In genomic region chr3:51234752-51235055, GRCm38 (mm10) we compare ENCODE assay signal across 8 mouse cellular contexts. TPM values are rescaled to one million over a fixed set of nuclear protein-coding genes. Genes with fewer than 3 reads are reported as not detected.
DNase-seq lines count a peak whose midpoint lies in the region; ATAC-seq and TF ChIP-seq lines count a peak whose summit lies in the region.

No protein-coding gene starts in this region.

- DNase-seq in heart, adult 18-20 months = no peak
- no peak for DNase-seq in limb, embryonic 14.5 days (ENCODE audit: low spot score)
- no peak for DNase-seq in adrenal gland, adult (ENCODE audit: inconsistent age in 2 of 2, low spot score in 1 of 2)
- no peak for DNase-seq in thymus, postnatal 36 days
- no peak for DNase-seq in cerebellum, postnatal 4 days (ENCODE audit: low spot score in 2 of 2)

- H3K4me3 ChIP-seq in heart, embryonic 13.5 days = no peak overlapping the region
- 0 out of 2 replicates have a peak overlapping the region, but pooled peaks have one; percentile 26 for H3K4me3 ChIP-seq in E14TG2a.4 (replicated peaks; ENCODE audit: low read length)
- no peak overlapping the region for H3K4me3 ChIP-seq in forebrain, embryonic 15.5 days
- H3K4me3 ChIP-seq in limb, embryonic 14.5 days (replicated peaks; ENCODE audit: low read length) = no peak overlapping the region

- peak overlapping the region; percentile 52 for H3K4me2 ChIP-seq in heart, embryonic 13.5 days
- no peak overlapping the region for H3K4me2 ChIP-seq in forebrain, embryonic 15.5 days (replicated peaks)
- H3K4me2 ChIP-seq in limb, embryonic 14.5 days (replicated peaks; ENCODE audit: low read depth, low read length, severe bottlenecking) = no peak overlapping the region

- peak overlapping the region; percentile 96; the same call in 1 of the 2 replicates for H3K27ac ChIP-seq in heart, embryonic 13.5 days (replicated peaks)
- H3K27ac ChIP-seq in forebrain, embryonic 15.5 days (replicated peaks) = no peak overlapping the region
- no peak overlapping the region for H3K27ac ChIP-seq in limb, embryonic 14.5 days (replicated peaks; ENCODE audit: low read depth, low read length)

- no peak for TF ChIP-seq POLR2A in limb, embryonic 14.5 days (IDR thresholded peaks at IDR 0.05; ENCODE audit: borderline replicate concordance, extremely low read depth, insufficient read depth, insufficient read length)

- TF ChIP-seq CTCF in E14TG2a.4 (conservative IDR thresholded peaks at IDR 0.05; ENCODE audit: low read length) = no peak

- WGBS in heart, embryonic 13.5 days = 68% methylated on average over 5 of the region's 5 CpGs
- 70% methylated on average over 5 of the region's 5 CpGs for WGBS in forebrain, embryonic 15.5 days
- 76% methylated on average over 5 of the region's 5 CpGs for WGBS in limb, embryonic 14.5 days

- H3K27me3 ChIP-seq in heart, embryonic 13.5 days (replicated peaks) = no peaks in the 10 kb centered on the region
- no peaks in the 10 kb centered on the region for H3K27me3 ChIP-seq in E14TG2a.4 (ENCODE audit: insufficient read depth, low read length)
- H3K27me3 ChIP-seq in forebrain, embryonic 15.5 days = no peaks in the 10 kb centered on the region
- H3K27me3 ChIP-seq in limb, embryonic 14.5 days (ENCODE audit: control insufficient read depth, insufficient read depth, low read length) = no peaks in the 10 kb centered on the region

- peaks cover 64% of the 10 kb centered on the region for H3K4me1 ChIP-seq in heart, embryonic 13.5 days
- peaks cover 93% of the 10 kb centered on the region for H3K4me1 ChIP-seq in E14TG2a.4 (replicated peaks; ENCODE audit: low read depth, low read length)
- H3K4me1 ChIP-seq in forebrain, embryonic 15.5 days = 0 out of 2 replicates have a peak, but pooled peaks cover 7% of the 10 kb centered on the region
- H3K4me1 ChIP-seq in limb, embryonic 14.5 days (ENCODE audit: control insufficient read depth, insufficient read depth, low read length) = no peaks in the 10 kb centered on the region; the same call in 1 of the 2 replicates

- ATAC-seq in heart, embryonic 13.5 days (ENCODE audit: extremely low read depth, insufficient number of reproducible peaks, low FRiP score, low TSS enrichment) = no peak
- ATAC-seq in forebrain, embryonic 15.5 days (replicated peaks) = peak; percentile 60
- ATAC-seq in limb, embryonic 14.5 days (ENCODE audit: low FRiP score, low read depth) = 0 out of 2 replicates have a peak, but pooled peaks have one; percentile 1

- H3K9ac ChIP-seq in heart, embryonic 13.5 days = no peak overlapping the region; the same call in 1 of the 2 replicates
- no peak overlapping the region for H3K9ac ChIP-seq in forebrain, embryonic 15.5 days (replicated peaks)
- H3K9ac ChIP-seq in limb, embryonic 14.5 days (ENCODE audit: low read depth, low read length, severe bottlenecking) = no peak overlapping the region

- H3K9me3 ChIP-seq in heart, embryonic 13.5 days = no peaks in the 10 kb centered on the region
- H3K9me3 ChIP-seq in E14TG2a.4 (ENCODE audit: low read length) = no peaks in the 10 kb centered on the region
- no peaks in the 10 kb centered on the region for H3K9me3 ChIP-seq in forebrain, embryonic 15.5 days
- H3K9me3 ChIP-seq in limb, embryonic 14.5 days (ENCODE audit: control insufficient read depth, low read length) = no peaks in the 10 kb centered on the region

- H3K36me3 ChIP-seq in heart, embryonic 13.5 days = 0 out of 2 replicates have a peak, but pooled peaks cover 3% of the 10 kb centered on the region
- peaks cover 38% of the 10 kb centered on the region for H3K36me3 ChIP-seq in E14TG2a.4 (ENCODE audit: insufficient read depth, low read length)
- H3K36me3 ChIP-seq in forebrain, embryonic 15.5 days = 0 out of 2 replicates have a peak, but pooled peaks cover 3% of the 10 kb centered on the region
- H3K36me3 ChIP-seq in limb, embryonic 14.5 days (ENCODE audit: control insufficient read depth, insufficient read depth, low read length) = peaks cover 3% of the 10 kb centered on the region; the same call in 1 of the 2 replicates

RNA-seq across cellular contexts. Expression of gene Noct, which starts 10.5 kb away (rescaled TPM):
- polyA plus RNA-seq in heart, embryonic 13.5 days (2015; fragmentation: Nextera tagmentation; extraction: Ambion mirVana) = 8.5 and 8.6 TPM in 2 replicates
- 10 to 100 TPM; 42.3 to 52.1 TPM for total RNA-seq in heart, adult 18-20 months (2021)
- 22.5 and 24.5 TPM in 2 replicates for polyA plus RNA-seq in forebrain, embryonic 15.5 days (2015; fragmentation: Nextera tagmentation; extraction: Ambion mirVana)
- polyA plus RNA-seq in limb, embryonic 14.5 days (2012; rRNA removed) = 18.0 and 23.3 TPM in 2 replicates
- polyA plus RNA-seq in limb, embryonic 14.5 days (2014; fragmentation: Nextera tagmentation; extraction: Ambion mirVana) = 10.0 and 11.7 TPM in 2 replicates
